Mouse (Mus musculus): ENCODE data around the gene Fgf9. TPM values are rescaled to one million over a fixed set of nuclear protein-coding genes. Genes with fewer than 3 reads are reported as not detected.

The Fgf9 gene
- polyA plus RNA-seq, 1 experiment = 0.05 TPM

- Histone ChIP-seq H3K4me3 (ENCODE audit: insufficient read depth, poor library complexity, severe bottlenecking) (no peak overlapping the region), H3K27me3 (ENCODE audit: control insufficient read depth, insufficient read depth, insufficient read length) (peaks cover 46% of the 10 kb centered on the region), H3K36me3 (ENCODE audit: control insufficient read depth, insufficient read depth) (no peaks in the 10 kb centered on the region)
Observed at GRCm38 (mm10) chr14:58076726-58077255, 6.4 kb downstream of the Fgf9 start.

GRCm38 (mm10) chr14:58079471-58079870 lies 9.1 kb downstream of the Fgf9 start:
- Histone ChIP-seq H3K79me3 (ENCODE audit: low read depth) (no peaks in the 10 kb centered on the region), H3K79me2 (ENCODE audit: control insufficient read depth, insufficient read depth) (no peaks in the 10 kb centered on the region), H3K4me3 (ENCODE audit: insufficient read depth, poor library complexity, severe bottlenecking) (no peak overlapping the region), H3ac (ENCODE audit: control insufficient read depth, insufficient read length, low read depth) (no peak overlapping the region), H3K27me3 (ENCODE audit: control insufficient read depth, insufficient read depth, insufficient read length) (peaks cover 32% of the 10 kb centered on the region), H3K36me3 (ENCODE audit: control insufficient read depth, insufficient read depth) (no peaks in the 10 kb centered on the region)
- TF ChIP-seq CTCF (IDR thresholded peaks at IDR 0.05; ENCODE audit: control insufficient read depth, insufficient read depth, insufficient read length) (no peak), FOSL1 (IDR thresholded peaks at IDR 0.05; ENCODE audit: insufficient read depth, low read length, poor library complexity, severe bottlenecking) (no peak), CEBPB (IDR thresholded peaks at IDR 0.05; ENCODE audit: low read depth) (no peak), USF1 (IDR thresholded peaks at IDR 0.05; ENCODE audit: low read depth) (no peak), MYOD1 (IDR thresholded peaks at IDR 0.05; ENCODE audit: control insufficient read depth, insufficient read length, low read depth) (no peak), MYOG (IDR thresholded peaks at IDR 0.05; ENCODE audit: control insufficient read depth, extremely low read depth, insufficient read length) (no peak), MAX (IDR thresholded peaks at IDR 0.05) (no peak)

More at GRCm38 (mm10) chr14:58076726-58077255, 6.4 kb downstream of the Fgf9 start:
- Histone ChIP-seq H3K79me3 (ENCODE audit: low read depth) (no peaks in the 10 kb centered on the region), H3K79me2 (ENCODE audit: control insufficient read depth, insufficient read depth) (no peaks in the 10 kb centered on the region), H3ac (ENCODE audit: control insufficient read depth, insufficient read length, low read depth) (no peak overlapping the region)
- TF ChIP-seq MYOD1 (IDR thresholded peaks at IDR 0.05; ENCODE audit: control insufficient read depth, insufficient read length, low read depth) (no peak), FOSL1 (IDR thresholded peaks at IDR 0.05; ENCODE audit: insufficient read depth, low read length, poor library complexity, severe bottlenecking) (no peak), CTCF (IDR thresholded peaks at IDR 0.05; ENCODE audit: control insufficient read depth, insufficient read depth, insufficient read length) (no peak), CEBPB (IDR thresholded peaks at IDR 0.05; ENCODE audit: low read depth) (no peak)

- TF ChIP-seq MYOG (IDR thresholded peaks at IDR 0.05; ENCODE audit: control insufficient read depth, extremely low read depth, insufficient read length) = no peak
- TF ChIP-seq USF1 (IDR thresholded peaks at IDR 0.05; ENCODE audit: low read depth) = no peak
- no peak for TF ChIP-seq MYOD1 (IDR thresholded peaks at IDR 0.05; ENCODE audit: control insufficient read depth, insufficient read length, low read depth)
- no peak overlapping the region for H3K4me3 ChIP-seq (ENCODE audit: insufficient read depth, poor library complexity, severe bottlenecking)
- no peak overlapping the region for H3ac ChIP-seq (ENCODE audit: control insufficient read depth, insufficient read length, low read depth)
- no peaks in the 10 kb centered on the region for H3K36me3 ChIP-seq (ENCODE audit: control insufficient read depth, insufficient read depth)
- H3K79me3 ChIP-seq (ENCODE audit: low read depth) = no peaks in the 10 kb centered on the region
- peaks cover 7% of the 10 kb centered on the region for H3K27me3 ChIP-seq (ENCODE audit: control insufficient read depth, insufficient read depth, insufficient read length)
- no peaks in the 10 kb centered on the region for H3K79me2 ChIP-seq (ENCODE audit: control insufficient read depth, insufficient read depth)
Observed at GRCm38 (mm10) chr14:58081955-58082354, 11.6 kb downstream of the Fgf9 start.

GRCm38 (mm10) chr14:58084240-58084639 lies 13.9 kb downstream of the Fgf9 start:
- no peaks in the 10 kb centered on the region for H3K79me2 ChIP-seq (ENCODE audit: control insufficient read depth, insufficient read depth)
- no peak overlapping the region for H3K4me3 ChIP-seq (ENCODE audit: insufficient read depth, poor library complexity, severe bottlenecking)
- no peak for TF ChIP-seq MAX (IDR thresholded peaks at IDR 0.05)
- no peaks in the 10 kb centered on the region for H3K79me3 ChIP-seq (ENCODE audit: low read depth)
- H3K27me3 ChIP-seq (ENCODE audit: control insufficient read depth, insufficient read depth, insufficient read length) = peaks cover 3% of the 10 kb centered on the region
- H3ac ChIP-seq (ENCODE audit: control insufficient read depth, insufficient read length, low read depth) = no peak overlapping the region
- H3K36me3 ChIP-seq (ENCODE audit: control insufficient read depth, insufficient read depth) = no peaks in the 10 kb centered on the region

GRCm38 (mm10) chr14:58087326-58087725 lies 17.0 kb downstream of the Fgf9 start:
- TF ChIP-seq USF1 (IDR thresholded peaks at IDR 0.05; ENCODE audit: low read depth) (no peak), MYOD1 (IDR thresholded peaks at IDR 0.05; ENCODE audit: control insufficient read depth, insufficient read length, low read depth) (no peak), CEBPB (IDR thresholded peaks at IDR 0.05; ENCODE audit: low read depth) (no peak)
- no peaks in the 10 kb centered on the region for H3K79me3 ChIP-seq (ENCODE audit: low read depth)
- H3ac ChIP-seq (ENCODE audit: control insufficient read depth, insufficient read length, low read depth) = no peak overlapping the region
- no peak overlapping the region for H3K4me3 ChIP-seq (ENCODE audit: insufficient read depth, poor library complexity, severe bottlenecking)
- H3K36me3 ChIP-seq (ENCODE audit: control insufficient read depth, insufficient read depth) = no peaks in the 10 kb centered on the region
- peaks cover 3% of the 10 kb centered on the region for H3K27me3 ChIP-seq (ENCODE audit: control insufficient read depth, insufficient read depth, insufficient read length)
- H3K79me2 ChIP-seq (ENCODE audit: control insufficient read depth, insufficient read depth) = no peaks in the 10 kb centered on the region

GRCm38 (mm10) chr14:58089486-58089885 lies 19.1 kb downstream of the Fgf9 start:
- TF ChIP-seq CEBPB (IDR thresholded peaks at IDR 0.05; ENCODE audit: low read depth) (no peak), MAX (IDR thresholded peaks at IDR 0.05) (no peak), MYOD1 (IDR thresholded peaks at IDR 0.05; ENCODE audit: control insufficient read depth, insufficient read length, low read depth) (no peak), CTCF (IDR thresholded peaks at IDR 0.05; ENCODE audit: control insufficient read depth, insufficient read depth, insufficient read length) (no peak), MYOG (IDR thresholded peaks at IDR 0.05; ENCODE audit: control insufficient read depth, extremely low read depth, insufficient read length) (no peak), FOSL1 (IDR thresholded peaks at IDR 0.05; ENCODE audit: insufficient read depth, low read length, poor library complexity, severe bottlenecking) (no peak), USF1 (IDR thresholded peaks at IDR 0.05; ENCODE audit: low read depth) (no peak)
- Histone ChIP-seq H3K79me3 (ENCODE audit: low read depth) (no peaks in the 10 kb centered on the region), H3K36me3 (ENCODE audit: control insufficient read depth, insufficient read depth) (no peaks in the 10 kb centered on the region), H3ac (ENCODE audit: control insufficient read depth, insufficient read length, low read depth) (no peak overlapping the region), H3K79me2 (ENCODE audit: control insufficient read depth, insufficient read depth) (no peaks in the 10 kb centered on the region), H3K27me3 (ENCODE audit: control insufficient read depth, insufficient read depth, insufficient read length) (peaks cover 3% of the 10 kb centered on the region), H3K4me3 (ENCODE audit: insufficient read depth, poor library complexity, severe bottlenecking) (no peak overlapping the region)

Data from C2C12 (cell line).